Mouse (Mus musculus): Measurements from ENCODE around the gene Capn3.

DNA sequence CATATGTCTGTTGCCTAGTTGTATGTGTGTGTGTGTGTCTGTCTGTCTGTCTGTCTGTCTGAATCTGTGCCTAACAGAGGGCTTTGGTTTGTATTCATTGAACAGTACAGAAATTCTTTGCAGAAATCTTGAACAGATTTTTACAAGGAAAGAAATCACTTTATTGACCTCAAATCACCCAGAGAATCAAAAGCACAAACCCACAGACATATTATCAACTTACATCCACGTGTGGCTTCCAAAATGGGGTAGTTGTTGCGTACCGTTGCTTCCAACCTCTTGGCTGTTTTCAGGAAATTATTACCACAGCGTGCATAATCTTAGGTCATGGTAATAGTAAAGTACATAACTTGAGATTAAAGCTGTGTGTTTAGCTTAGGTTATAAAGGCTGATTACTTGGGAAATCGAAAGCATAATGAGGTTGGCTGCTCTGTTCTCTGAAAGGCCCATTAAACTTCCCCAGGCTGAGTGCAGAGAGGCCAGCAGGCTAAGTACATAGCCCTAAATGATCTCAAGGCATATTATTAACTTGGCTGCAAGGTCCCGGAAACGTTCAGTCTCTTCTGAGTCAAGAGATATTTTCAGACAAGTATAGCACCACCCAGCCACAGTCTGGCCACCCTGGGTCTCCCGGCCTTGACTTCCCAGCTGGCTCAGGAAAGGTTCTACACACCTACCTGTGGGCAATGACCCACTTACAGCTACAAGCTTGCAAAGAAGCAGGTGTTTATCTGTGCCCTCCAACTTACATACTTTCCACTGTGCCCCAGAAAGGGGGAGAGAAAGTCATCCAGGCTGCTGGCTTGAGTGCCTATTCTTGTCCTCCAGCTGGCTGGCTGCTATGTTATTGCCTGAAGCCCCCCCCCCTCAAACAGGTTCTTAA, 26.9 kb downstream of the Capn3 start:
- TF ChIP-seq EP300 (optimal IDR thresholded peaks at IDR 0.05): no peak
- no peak for TF ChIP-seq CTCF (IDR thresholded peaks at IDR 0.05; ENCODE audit: low read depth)

All from stomach, postnatal 0 days (tissue).